Mouse (Mus musculus): ENCODE results near the gene Il12rb1. TPM values are rescaled to one million over a fixed set of nuclear protein-coding genes. Genes with fewer than 3 reads are reported as not detected.
"Not testable (repeated sequence)": the region's sequence is repeated elsewhere in the genome, so short reads cannot be mapped to it uniquely, and the experiment has no call there.

The Il12rb1 gene
- total RNA-seq, 2 experiments from 2014 or later: 0.12 to 0.59 TPM

DNA sequence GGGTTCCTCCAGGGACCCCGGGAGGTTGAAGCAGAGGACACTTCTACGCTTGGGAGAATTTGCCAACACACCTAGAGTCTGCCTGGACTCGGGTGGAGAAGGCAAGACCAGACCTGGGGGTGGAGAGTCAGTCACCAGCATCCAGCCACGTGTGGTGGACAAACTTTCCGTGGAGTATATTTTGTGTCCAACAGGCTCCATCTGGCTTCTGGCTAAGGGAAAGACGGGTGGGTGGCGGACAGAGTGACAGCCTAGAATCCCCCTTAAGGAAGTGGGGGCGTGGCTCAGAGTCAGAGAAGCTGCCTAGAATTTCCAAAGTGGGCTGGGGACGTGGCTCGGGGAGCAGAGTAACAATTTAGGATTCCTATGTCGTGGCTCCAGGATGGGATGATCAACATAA is 13.7 kb downstream of the Il12rb1 start:
- no peak for DNase-seq
- intact Hi-C loops (cut with DNase I): loop anchor here (1.0 to 2.0 kb wide), 2 partner anchors 19 to 47 kb away; no protein-coding TSS in a partner anchor

DNA sequence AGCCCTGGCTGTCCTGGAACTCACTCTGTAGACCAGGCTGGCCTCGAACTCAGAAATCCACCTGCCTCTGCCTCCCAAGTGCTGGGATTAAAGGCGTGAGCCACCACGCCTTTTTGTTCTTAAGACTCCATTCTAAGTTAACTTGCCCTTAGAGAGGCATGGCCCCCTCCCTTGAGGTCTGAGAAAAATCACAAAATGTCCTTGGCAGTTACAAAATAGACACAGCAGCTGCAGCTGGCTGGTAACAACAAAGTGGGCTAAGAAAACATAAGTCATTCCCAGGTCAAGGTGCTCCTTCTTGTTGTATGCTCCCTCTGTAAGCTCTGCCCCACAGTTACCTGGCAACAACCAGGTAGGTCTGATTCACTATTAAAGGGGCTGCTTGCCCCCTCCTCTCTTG is 14.3 kb downstream of the Il12rb1 start:
- intact Hi-C loops (cut with DNase I); DNase-seq: not testable (repeated sequence)

DNA sequence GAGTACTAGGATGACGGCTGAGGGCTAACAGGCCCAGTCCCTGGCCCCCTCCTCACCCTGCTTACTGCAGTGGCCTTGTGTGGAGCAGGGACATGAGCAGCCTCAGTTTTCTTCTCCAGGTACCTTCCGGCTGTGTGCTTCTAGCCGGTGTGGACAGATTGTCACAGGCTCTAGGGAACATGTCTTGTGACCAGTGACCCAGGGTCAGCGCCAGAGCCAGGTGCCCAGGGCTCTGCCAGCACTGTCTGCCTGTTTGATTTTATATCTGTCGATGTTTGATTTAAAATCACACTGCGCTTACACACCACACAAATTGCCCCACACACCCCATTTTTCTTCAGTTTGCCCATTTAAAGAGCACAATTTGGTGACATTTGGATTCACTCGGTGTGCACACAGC is 15.6 kb downstream of the Il12rb1 start:
- intact Hi-C loops (cut with DNase I): no loop called here
- DNase-seq: no peak

DNA sequence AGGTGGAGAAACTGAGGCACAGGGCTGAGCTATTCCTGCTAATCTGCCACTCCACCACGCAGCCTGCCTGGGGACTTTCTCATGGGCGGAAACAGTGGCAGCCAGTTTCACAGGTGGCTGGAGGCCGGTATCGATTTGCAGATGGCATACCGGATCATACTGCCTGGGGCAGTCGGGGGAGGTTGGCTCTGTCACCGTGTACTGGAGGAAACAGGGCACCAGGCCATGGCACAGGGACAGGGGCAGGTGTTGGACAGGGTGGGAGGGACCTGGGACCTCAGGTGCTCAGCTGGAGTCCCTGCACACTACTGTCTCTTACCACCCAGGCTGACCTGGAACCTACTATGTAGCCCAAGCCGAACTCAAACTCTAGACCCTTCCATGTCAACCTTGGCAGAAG is 17.6 kb downstream of the Il12rb1 start:
- intact Hi-C loops (cut with DNase I): no loop called here
- no peak for DNase-seq

DNA sequence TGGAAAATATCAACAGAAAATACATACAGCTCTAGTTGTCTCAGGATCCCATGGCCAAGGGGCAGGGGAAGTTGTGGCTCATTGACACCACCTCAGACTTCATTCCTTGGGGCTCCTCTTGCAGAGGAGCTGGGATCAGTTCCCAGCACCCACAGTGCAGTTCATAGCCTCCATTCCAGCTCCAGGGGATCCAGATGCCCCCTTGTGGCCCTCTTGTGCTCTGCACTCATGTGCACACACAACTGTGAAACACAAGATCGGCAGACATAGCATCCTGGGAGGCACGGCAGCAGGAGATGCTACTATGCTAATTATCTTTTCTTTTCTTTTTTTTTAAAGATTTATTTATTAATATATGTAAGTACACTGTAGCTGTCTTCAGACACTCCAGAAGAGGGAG is 18.8 kb downstream of the Il12rb1 start:
- no peak for DNase-seq
- intact Hi-C loops (cut with DNase I): no loop called here

DNA sequence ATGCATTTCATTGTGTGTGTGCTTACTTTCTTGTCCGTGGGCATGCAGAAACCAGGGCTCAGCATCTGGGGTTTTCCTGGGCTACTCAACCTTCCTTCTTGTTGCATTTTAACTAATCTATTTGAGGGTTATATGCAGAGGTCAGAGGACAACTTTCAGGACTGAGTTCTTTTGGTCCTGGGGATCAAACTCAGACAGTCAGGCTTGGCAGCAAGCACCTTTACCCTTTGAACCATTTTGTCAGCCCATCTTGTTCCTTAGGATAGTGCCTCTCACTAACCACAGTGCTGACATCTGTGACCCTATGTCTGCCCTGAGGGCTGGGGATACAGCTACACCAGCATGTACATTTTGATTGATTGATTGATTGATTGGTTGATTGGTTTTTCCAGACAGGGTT is 19.5 kb downstream of the Il12rb1 start:
- intact Hi-C loops (cut with DNase I): no loop called here
- DNase-seq: no peak

DNA sequence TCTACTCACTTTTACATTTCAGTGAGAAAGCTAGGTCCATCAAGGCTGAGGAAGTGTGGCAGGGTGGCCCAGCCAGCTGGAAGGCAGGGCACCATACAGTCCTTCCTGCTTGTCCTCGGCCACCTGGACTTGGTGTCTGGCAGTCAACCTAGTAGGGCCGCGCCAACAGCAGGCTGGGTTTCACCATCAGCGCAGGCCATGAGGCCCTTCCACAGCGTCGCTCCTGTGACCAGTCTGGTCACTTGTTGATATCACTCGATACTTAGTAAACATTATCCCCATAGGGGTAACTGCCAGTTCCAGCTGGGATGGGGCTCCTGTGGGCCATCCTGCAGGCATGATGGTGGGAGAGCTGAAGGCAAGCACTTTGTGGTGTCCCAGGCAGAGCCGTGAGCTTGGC is 23.3 kb downstream of the Il12rb1 start:
- intact Hi-C loops (cut with DNase I): no loop called here
- DNase-seq: no peak

DNA sequence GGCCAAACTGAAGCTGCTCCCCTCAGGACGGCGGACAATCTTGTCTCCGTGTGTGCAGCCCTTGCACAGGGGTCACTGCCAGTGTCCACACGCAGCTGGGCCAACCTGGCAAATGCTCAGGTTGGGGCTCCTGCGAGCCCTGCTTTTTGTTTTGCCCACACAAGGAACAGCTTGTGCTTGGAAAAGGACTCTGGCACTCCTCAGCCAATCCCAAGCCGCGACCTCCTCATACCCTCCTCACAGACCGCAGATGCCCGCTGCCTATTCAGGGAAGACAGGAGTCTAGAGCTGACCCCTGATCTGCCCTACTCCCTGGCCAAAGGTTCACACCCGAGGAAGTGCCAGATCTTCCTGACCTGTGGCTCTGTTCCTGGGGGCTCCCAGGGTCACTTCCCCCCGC is 24.1 kb downstream of the Il12rb1 start:
- intact Hi-C loops (cut with DNase I): no loop called here
- no peak for DNase-seq

DNA sequence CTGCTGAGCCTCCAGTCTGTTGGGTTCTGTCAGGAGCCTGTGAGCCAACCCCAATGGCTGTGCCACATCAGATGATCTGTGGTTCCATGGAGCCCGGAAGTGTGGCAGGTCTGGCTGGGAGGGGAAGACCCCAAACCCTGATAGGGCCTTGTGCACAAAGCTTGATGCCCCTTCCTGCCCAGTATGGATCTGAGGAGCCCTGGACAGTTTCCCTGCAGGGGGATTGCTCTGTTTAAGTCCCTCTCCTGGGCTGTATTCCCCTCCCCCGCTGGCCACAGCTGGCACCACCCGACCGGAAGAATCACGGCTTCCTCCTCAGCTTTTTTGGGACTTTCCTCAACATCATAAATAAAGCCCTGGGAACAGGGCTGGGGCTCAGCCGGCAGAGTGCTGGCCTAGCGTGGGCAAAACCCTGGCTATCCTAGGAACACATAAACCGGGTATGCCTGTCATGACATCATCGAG is 24.8 kb downstream of the Il12rb1 start:
- peak; percentile 41 to 50 for DNase-seq
- intact Hi-C loops (cut with DNase I): no loop called here

DNA sequence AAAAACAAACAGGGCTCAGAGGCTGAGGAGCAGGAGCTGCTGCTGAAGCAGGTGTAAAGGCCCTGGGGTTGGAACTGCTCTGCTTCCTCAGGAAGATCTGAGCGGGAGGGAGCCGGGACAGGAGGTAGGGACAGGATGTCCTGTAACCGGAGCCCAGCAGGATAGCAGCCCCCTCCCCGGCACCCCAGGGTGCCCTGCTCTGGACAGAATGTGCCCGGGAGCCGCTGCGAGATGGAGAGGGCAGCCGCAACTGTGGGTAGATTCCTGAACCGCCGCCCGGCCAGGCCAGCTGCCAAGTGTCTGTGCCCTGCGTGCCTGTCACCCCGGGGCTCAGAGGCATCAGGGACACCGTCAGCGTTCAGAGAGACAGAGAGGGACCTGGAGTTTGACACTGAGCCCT is 25.3 kb downstream of the Il12rb1 start:
- intact Hi-C loops (cut with DNase I): no loop called here
- peak; percentile 88 to 91 for DNase-seq

DNA sequence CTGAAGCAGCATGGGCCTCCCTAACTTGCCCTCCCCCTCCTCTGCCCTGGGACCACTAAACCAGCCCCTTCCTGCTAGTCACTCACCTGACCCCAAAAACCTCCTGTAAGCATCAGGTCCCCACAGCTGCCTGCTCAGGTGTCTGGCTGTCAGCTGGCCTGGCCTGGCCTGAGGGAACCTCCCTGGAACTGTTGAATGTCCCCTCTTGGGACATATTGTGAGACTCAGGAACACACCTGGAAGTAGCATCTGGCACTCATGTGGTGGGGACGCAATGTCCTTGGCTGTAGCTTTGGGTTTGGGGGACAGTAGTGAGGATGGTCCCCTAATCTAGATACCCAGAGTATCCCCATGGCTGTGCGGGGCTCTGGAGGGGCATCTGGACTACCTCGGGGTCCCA is 25.8 kb downstream of the Il12rb1 start:
- no peak for DNase-seq
- intact Hi-C loops (cut with DNase I): no loop called here

DNA sequence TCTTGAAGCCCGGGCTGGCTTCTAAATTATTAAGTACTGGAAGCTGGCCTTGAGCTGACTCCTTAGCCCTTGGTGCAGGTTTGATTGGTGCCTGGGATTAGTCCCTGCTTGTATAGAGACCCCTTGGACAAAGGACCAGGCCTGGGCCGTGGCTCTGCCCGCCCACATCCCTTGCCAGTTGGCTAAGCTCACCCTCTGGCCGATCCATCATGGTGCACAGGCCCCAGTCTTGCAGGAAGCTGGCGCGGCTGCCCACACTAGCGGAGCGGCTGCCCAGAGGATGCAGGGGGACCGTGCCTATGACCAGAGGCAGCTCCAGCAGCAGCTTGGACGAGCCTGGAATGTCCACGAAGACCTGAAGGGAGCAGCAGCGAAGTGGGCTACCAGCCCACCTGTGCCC is 28.4 kb downstream of the Il12rb1 start:
- intact Hi-C loops (cut with DNase I): no loop called here
- DNase-seq: no peak

DNA sequence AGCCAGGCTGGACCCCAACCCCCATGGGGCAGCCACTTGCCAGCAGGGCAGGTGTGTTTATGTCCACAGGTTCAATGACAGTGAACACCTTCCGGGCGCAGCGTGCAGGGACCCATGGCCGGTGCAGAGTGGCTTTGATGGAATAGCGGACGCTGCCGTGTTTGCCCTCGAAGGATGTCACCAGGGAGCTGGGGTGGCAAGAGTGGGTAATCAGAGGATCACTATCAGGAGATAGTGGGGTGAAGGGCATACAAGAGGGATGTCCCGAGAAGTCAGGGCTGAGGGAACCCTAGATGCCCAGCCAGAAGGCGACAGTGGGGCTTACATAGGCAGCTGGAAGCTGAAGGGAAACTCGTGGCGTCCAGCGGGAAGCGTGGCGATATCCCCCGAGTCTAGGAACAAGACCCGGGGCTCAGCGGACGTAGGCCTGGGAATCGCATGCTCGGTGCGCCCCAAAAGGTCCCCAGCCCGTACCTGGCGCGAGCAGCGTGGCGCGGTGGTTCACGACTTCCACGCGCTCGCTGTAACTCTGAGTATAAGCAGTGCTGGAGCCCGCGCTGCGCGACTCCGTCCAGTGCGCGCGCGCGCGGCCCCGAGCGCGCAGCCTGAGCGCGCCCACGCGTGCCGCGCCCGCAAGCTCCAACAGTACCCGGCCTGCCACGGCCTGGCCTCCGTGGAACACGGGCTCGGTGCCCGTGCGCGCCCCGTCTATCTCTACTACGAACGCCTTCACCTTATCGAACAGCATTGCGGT is 30.6 kb downstream of the Il12rb1 start:
- DNase-seq: peak in 1 of 2 experiments; percentile 29
- intact Hi-C loops (cut with DNase I): no loop called here

DNA sequence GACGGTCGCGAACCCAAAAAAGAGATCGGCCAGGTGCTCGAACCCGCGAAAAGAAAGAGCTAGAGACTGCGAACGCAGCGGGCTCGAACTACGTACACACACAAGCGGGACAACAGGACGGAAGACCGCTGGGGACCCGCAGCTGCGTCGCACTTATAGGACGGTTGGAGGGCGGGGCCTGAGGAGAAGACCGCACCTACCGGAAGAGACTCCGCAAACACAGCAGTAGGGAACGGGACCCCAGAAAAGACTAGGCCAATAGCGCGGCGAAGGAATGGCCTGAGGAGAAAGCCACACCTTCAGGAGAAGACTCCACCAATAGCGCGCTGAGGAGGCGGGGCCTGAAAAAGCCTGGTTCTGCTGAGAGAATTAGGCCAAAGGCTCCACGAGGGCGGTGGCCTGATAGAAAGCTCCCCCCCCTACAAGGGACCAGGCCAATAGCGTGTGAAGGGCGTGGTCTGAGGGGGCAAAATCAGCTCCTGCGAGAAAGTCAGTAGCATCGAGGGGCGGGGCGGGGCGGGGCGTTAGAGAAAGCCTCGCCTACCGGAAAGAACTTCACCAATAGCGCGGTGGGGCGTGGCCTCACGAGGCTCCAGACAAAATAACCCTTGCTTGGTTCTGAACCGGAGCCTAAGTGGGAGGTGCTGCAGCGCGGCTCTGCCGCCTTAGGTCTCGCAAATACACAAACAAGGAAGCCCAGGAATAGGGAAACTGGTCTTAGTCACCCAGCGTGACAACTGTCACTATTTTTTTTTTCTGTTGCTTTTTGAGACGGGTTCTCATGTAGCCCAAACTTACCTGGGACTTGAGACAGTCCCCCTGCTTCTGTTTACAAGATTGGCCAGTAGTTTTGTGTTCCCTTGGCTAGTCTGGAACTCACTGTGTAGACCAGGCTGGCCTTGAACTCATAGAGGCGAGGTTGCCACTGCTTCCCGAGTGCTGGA is 31.4 kb downstream of the Il12rb1 start, which contains the start of gene Arrdc2:
Arrdc2 (minus strand) TSS at position 313 of the 944 bp plus-strand sequence.
- peak; percentile 96 to 97 for DNase-seq
- intact Hi-C loops (cut with DNase I): no loop called here

DNA sequence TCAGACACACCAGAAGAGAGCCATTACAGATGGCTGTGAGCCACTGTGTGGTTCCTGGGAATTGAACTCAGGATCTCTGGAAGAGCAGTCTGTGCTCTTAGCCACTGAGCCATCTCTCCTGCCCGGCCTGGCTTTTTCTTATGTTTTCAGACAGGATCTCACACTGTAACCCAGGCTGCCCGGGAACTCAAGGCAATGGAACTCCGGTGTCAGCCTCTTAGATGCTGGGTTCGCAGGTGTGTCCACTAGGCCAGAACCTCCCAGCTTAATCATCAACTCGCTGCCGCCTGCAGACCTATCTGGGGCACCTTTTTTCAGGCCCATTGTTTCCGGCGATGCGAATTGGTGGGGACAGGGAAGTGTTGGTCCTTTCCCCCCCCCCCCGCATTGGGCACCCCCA is 32.3 kb downstream of the Il12rb1 start:
- no peak for DNase-seq
- intact Hi-C loops (cut with DNase I): no loop called here

DNA sequence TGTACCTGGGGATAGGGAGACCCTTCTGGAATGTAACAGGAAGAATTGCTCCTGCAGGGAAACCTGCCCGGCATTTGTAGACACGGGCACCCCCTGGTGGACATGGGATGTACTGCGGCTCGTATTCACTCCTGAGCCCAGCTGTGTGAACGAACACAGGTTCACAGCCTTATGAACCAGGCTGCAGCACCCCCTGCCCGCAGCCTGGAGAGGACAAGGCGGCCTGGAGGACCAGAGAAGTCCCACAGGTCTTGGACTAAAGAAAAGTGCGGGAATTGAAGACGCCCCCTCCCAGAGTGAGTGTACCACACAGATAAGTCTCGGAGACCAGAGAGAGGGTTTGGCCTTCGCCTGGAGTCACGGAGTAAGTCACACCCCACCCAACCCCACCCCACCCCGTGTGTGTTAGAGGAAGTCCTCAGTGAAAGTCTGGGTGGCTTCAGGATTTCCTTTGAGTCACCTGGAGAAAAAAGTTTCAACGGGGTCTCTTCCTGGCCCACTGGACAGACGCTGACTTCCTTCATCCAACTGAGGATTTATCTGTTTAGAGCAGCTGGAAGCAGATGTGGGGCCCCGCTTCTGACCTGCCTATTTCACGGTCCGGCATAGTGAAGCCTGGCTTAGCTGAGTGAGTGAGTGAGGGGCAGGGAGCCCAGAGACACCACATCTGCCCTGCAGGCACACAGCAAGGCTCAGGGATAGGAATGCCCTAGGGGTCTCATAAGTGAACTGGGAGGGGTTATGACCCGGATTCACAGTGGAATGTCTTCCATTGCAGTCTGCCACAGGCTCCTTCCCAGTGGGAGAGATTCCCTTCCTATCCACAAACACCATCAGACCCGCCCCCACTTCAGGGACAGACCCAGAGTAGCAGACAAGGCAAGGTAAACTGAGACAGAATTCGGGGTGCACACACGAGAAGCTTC is 33.2 kb downstream of the Il12rb1 start:
- peak; percentile 92 to 95 for DNase-seq
- intact Hi-C loops (cut with DNase I): loop anchor here (1.0 kb wide), 1 partner anchor 20 kb away; no protein-coding TSS in a partner anchor

DNA sequence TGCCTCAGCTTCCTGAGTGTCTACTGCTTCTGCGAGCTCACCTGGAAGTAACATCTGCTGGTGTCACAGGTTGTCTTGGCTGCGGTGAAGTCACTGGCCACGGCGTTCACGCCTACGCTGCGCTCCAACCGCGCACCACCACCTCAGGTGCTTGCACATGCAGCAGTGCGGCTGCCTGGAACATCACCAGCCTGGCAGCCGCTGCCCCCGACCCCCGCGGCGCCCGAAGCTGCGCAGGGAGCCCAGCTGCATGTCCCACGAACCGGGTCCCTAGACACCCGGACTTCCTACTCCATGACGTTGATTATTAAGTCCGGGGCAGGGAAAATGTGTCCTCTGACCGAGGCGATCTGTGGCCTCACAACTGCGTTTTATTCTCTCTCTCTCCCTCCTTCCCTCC is 34.2 kb downstream of the Il12rb1 start:
- intact Hi-C loops (cut with DNase I): no loop called here
- no peak for DNase-seq

DNA sequence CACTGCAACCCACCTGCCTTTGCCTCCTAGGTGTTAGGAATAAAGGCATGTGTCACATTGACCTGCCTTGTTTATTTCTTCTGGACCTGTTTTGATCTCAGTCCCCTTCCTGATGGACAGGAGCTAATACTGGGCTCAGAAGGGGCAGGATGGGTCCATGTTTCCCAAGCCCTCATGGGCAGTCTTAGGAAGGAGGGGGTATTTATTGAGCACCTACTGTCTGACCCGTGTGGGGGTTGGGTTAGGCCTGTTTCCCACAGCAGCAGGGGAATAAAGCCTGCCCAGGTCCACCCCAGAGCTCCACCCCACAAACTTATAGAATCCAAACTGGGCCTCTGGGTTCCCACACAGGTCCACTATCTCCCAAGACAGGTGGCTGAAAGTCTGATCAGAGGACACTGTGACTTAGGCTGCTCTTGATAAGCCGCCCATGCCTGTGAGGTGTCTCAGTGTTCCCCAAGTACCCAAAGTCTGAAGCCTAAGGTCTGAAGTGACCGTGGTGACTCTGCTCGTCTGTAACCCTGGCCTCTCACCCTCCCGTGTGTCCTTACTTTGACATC is 35.0 kb downstream of the Il12rb1 start:
- no peak for DNase-seq
- intact Hi-C loops (cut with DNase I): no loop called here

DNA sequence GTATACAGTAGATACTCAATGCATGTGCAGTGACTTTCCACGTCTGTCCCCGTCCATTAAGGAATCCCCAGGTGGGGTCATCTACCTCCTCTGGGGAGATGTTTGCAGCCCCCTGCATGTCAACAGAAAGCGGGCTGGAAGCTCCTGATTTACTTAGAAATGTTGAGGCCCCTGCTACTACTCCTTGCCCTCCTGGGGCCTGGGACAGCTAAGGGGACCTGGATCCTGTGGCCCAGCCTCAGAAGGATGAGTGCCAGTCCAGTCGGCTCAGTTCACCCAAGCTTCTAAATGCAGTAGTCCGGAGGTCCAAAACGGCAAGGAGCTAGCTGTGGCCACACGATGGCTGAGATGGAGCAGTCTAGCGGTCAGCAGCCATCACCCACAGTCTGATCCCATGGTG is 35.7 kb downstream of the Il12rb1 start:
- intact Hi-C loops (cut with DNase I): loop anchor here (1.0 kb wide), 2 partner anchors 25 to 124 kb away; no protein-coding TSS in a partner anchor
- DNase-seq: no peak

DNA sequence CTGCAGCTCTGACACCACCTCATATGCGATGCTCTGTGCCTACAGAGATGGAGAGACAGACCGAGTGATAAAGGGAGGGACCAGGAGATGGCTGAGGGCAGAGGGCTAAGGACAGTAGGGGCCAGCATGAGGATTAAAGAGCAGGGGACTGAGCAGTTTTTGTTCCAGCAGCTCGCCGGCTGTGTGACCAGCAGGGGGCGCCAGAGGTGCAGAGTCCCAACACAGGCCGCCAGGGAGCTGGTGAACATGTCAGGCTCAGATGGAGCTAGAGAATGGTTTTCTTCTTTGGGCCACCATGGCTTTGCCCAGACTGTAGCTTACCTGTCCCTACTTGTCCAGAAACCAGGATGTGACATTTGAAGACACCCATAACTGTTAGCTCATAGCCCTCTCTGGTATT is 36.3 kb downstream of the Il12rb1 start:
- DNase-seq: peak; percentile 92 to 96
- intact Hi-C loops (cut with DNase I): loop anchor here (1.0 kb wide), 2 partner anchors 25 to 124 kb away; no protein-coding TSS in a partner anchor
